Mouse (Mus musculus) heart, embryonic 14.5 days (tissue): ENCODE data around the gene Cyp2f2. TPM values are rescaled to one million over a fixed set of nuclear protein-coding genes. Genes with fewer than 3 reads are reported as not detected.

Experiments
- ATAC-seq: fragments of 200-750 bp; cut with Nextera tagmentation; 2 replicates; pipeline ENCODE4 v1.8.0; 2017; ENCODE audit warnings: low read depth, moderate TSS enrichment; ENCODE audit not compliant: insufficient number of reproducible peaks, insufficient read depth, low FRiP score
- H3K27ac ChIP-seq, 2 experiments: fragments of 200-500 bp in 1 of 2; fragments of 300-500 bp in 1 of 2; sonication (generic) in 1 of 2; replicated peaks in 1 of 2; 2 replicates each; pipeline ENCODE4 v1.5.1; 2012 to 2014; ENCODE audit warnings: low read depth in 2 of 2, low read length in 2 of 2, control low read depth in 1 of 2, mild to moderate bottlenecking in 1 of 2, mixed read lengths in 1 of 2; ENCODE audit not compliant: control insufficient read depth in 1 of 2, insufficient read depth in 1 of 2
- H3K27me3 ChIP-seq: fragments of 300-500 bp; sonication (generic); 2 replicates; pipeline ENCODE4 v1.6.1; 2014; ENCODE audit warnings: mild to moderate bottlenecking, low read length, control low read depth; ENCODE audit not compliant: control insufficient read depth, insufficient read depth
- H3K36me3 ChIP-seq: fragments of 300-500 bp; sonication (generic); 2 replicates; pipeline ENCODE4 v1.6.1; 2014; ENCODE audit warnings: mild to moderate bottlenecking, control low read depth, low read length, mixed read lengths; ENCODE audit not compliant: control insufficient read depth, insufficient read depth
- H3K4me1 ChIP-seq, 2 experiments: fragments of 200-500 bp in 1 of 2; fragments of 300-500 bp in 1 of 2; sonication (generic) in 1 of 2; 2 replicates each; pipeline ENCODE4 v1.6.1; 2012 to 2014; ENCODE audit warnings: low read length in 2 of 2, control low read depth in 1 of 2, mixed read lengths in 1 of 2; ENCODE audit not compliant: control insufficient read depth in 2 of 2, insufficient read depth in 2 of 2
- H3K4me2 ChIP-seq: fragments of 300-500 bp; sonication (generic); 2 replicates; pipeline ENCODE4 v1.6.1; 2014; ENCODE audit warnings: mild to moderate bottlenecking, low read length
- H3K4me3 ChIP-seq, 2 experiments: fragments of 200-500 bp in 1 of 2; fragments of 300-500 bp in 1 of 2; sonication (generic) in 1 of 2; 2 replicates each; pipeline ENCODE4 v1.5.1; 2012 to 2014; ENCODE audit warnings: low read length in 2 of 2, mild to moderate bottlenecking in 2 of 2, control low read depth in 1 of 2, low read depth in 1 of 2, moderate library complexity in 1 of 2; ENCODE audit not compliant: control insufficient read depth in 1 of 2, insufficient read depth in 1 of 2
- H3K9ac ChIP-seq: fragments of 300-500 bp; sonication (generic); 2 replicates; pipeline ENCODE4 v1.6.1; 2014; ENCODE audit warnings: mild to moderate bottlenecking, low read length
- H3K9me3 ChIP-seq: fragments of 300-500 bp; sonication (generic); 2 replicates; pipeline ENCODE4 v1.6.1; 2016; ENCODE audit warnings: low read length, control low read depth; ENCODE audit not compliant: control insufficient read depth
- WGBS: fragments of 180-500 bp; shearing (Covaris S2); extraction: QIAGEN DNeasy Blood & Tissue Kit; methylation state at CpG from one replicate; pipeline ENCODE4 v1.1.7; 2014; 5-methylcytosine and 5-hydroxymethylcytosine counted together
- polyA plus RNA-seq: library from polyadenylated mRNA; unstranded; fragments of >200 nt; fragmentation: Nextera tagmentation; extraction: Ambion mirVana; gene quantifications from 2 replicates; pipeline ENCODE4 v1.2.1, GENCODE M21; 2014

Cyp2f2 gene
- 3.3 TPM in 1 of 2 replicates, not detected in the other for polyA plus RNA-seq

DNA sequence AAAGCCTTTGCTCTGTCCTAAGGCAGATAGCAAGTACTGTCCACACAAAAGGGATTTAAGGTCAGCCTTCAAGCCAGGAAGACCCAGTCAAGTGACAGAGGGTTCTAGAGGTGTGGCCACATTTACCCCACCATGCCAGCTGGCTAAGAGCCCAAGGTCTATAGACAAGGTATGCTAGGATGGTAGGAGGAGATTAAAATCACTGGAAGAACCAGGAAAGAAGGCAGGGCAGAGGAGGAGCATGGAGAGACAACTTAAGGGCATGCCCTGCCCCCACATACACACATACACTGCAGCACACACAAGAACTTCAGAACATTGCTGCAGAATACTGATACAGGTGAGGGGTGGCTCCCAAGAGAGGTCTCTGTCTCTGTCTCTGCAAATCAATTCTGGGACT lies at the start of gene Cyp2f2:
TSS of gene Cyp2f2 (plus strand) at position 234 of the 400 bp plus-strand sequence.
- ATAC-seq: no peak
- Histone ChIP-seq H3K4me3 (no peak within 1 kb of the TSS), H3K36me3 (no peaks in the 10 kb centered on the region), H3K9me3 (no peaks in the 10 kb centered on the region), H3K27me3 (no peaks in the 10 kb centered on the region), H3K4me1 (no peaks in the 10 kb centered on the region), H3K27ac (no peak within 1 kb of the TSS), H3K9ac (no peak within 1 kb of the TSS), H3K4me2 (no peak within 1 kb of the TSS)

GRCm38 (mm10) chr7:27078641-27079040 lies 41.1 kb upstream of the Cyp2f2 start:
- Histone ChIP-seq H3K27ac (no peak overlapping the region), H3K9ac (no peak overlapping the region), H3K36me3 (no peaks in the 10 kb centered on the region), H3K4me1 (no peaks in the 10 kb centered on the region), H3K27me3 (no peaks in the 10 kb centered on the region), H3K9me3 (no peaks in the 10 kb centered on the region), H3K4me2 (no peak overlapping the region), H3K4me3 (no peak overlapping the region)
- no peak for ATAC-seq
- WGBS: 67% methylated on average over 1 of the region's 1 CpGs

- ATAC-seq: no peak
- H3K4me3 ChIP-seq: no peak overlapping the region
- H3K36me3 ChIP-seq: no peaks in the 10 kb centered on the region
- H3K4me1 ChIP-seq: no peaks in the 10 kb centered on the region
- no peaks in the 10 kb centered on the region for H3K9me3 ChIP-seq
- H3K27me3 ChIP-seq: no peaks in the 10 kb centered on the region
- WGBS: 54% methylated on average over 2 of the region's 2 CpGs
- H3K4me2 ChIP-seq: no peak overlapping the region
- no peak overlapping the region for H3K27ac ChIP-seq
- H3K9ac ChIP-seq: no peak overlapping the region
Measured at GRCm38 (mm10) chr7:27081625-27082024, 38.1 kb upstream of the Cyp2f2 start.

- H3K4me1 ChIP-seq: no peaks in the 10 kb centered on the region
Measured at GRCm38 (mm10) chr7:27091039-27091438, 28.7 kb upstream of the Cyp2f2 start.

DNA sequence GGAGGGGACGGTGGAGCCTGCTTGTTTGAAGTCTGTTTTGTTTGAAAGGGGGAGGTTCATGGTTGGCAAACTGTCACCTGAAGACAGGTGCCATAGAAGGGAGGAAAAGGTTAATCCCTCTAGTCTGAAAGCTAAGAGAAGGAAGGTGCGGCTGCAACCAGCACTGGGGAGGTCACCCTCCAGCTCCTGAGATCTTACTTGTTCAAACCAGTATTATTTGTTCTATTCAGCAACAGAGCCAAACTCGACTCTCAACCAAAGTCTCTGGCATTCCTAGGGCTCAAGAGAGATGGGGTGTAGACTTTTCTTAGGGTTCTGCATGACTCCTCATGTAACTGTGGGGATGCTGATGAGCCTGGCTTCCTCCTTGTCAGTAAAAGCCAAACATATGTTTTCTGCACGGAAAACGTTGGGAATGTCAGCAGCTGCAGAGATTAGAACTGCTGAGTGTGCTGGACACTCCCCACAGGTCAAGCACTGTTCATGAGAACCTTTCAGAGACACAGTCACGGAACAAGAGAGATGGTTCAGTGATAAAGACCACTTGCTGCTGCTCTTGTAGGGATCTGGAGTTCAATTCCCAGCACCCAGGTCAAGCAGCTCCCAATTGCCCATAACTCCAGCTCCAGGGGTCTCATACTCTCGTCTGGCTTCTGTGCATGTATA lies 27.5 kb upstream of the Cyp2f2 start:
- no peak overlapping the region for H3K9ac ChIP-seq
- H3K36me3 ChIP-seq: no peaks in the 10 kb centered on the region
- H3K27ac ChIP-seq: no peak overlapping the region
- no peaks in the 10 kb centered on the region for H3K4me1 ChIP-seq
- no peak overlapping the region for H3K4me3 ChIP-seq
- no peak for ATAC-seq
- 47% methylated on average over 7 of the region's 7 CpGs for WGBS
- no peak overlapping the region for H3K4me2 ChIP-seq
- H3K27me3 ChIP-seq: no peaks in the 10 kb centered on the region
- H3K9me3 ChIP-seq: no peaks in the 10 kb centered on the region

More at GRCm38 (mm10) chr7:27091039-27091438, 28.7 kb upstream of the Cyp2f2 start:
- Histone ChIP-seq H3K4me3 (no peak overlapping the region), H3K27ac (no peak overlapping the region), H3K9me3 (no peaks in the 10 kb centered on the region), H3K9ac (no peak overlapping the region), H3K4me2 (no peak overlapping the region), H3K36me3 (no peaks in the 10 kb centered on the region), H3K27me3 (no peaks in the 10 kb centered on the region)
- WGBS: 65% methylated on average over 4 of the region's 4 CpGs
- no peak for ATAC-seq

DNA sequence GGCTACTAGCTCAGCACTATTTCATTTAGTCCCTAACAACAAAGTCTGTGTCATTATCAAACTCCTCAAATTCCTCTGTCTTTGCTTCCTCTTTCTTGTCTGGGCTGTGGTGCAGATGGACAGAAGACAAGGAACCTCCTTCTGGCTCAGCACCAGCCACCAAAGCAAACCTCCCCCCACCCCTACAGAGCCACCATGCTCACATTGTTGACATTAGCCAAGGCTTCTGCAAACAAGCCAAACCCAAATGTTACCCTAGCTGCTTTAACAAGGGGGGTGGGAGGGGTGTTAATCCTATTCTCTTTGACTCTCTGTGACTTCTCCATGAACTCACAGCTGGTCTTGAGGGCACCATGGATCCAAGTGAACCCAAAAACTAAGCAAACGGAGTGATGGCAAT lies 26.8 kb upstream of the Cyp2f2 start:
- ATAC-seq: no peak
- 21% methylated on average over 1 of the region's 1 CpGs for WGBS
- H3K27ac ChIP-seq: no peak overlapping the region
- H3K27me3 ChIP-seq: no peaks in the 10 kb centered on the region
- no peak overlapping the region for H3K9ac ChIP-seq
- no peaks in the 10 kb centered on the region for H3K9me3 ChIP-seq
- no peak overlapping the region for H3K4me2 ChIP-seq
- H3K36me3 ChIP-seq: no peaks in the 10 kb centered on the region
- no peaks in the 10 kb centered on the region for H3K4me1 ChIP-seq
- H3K4me3 ChIP-seq: no peak overlapping the region

- WGBS: 61% methylated on average over 5 of the region's 5 CpGs
- H3K27me3 ChIP-seq: no peaks in the 10 kb centered on the region
- ATAC-seq: no peak
Measured at GRCm38 (mm10) chr7:27104882-27105281, 14.8 kb upstream of the Cyp2f2 start.

GRCm38 (mm10) chr7:27110327-27110726 lies 9.4 kb upstream of the Cyp2f2 start:
- Histone ChIP-seq H3K27me3 (no peaks in the 10 kb centered on the region), H3K4me3 (no peak overlapping the region), H3K9me3 (peaks cover 3% of the 10 kb centered on the region; the same call in 1 of the 2 replicates), H3K4me1 (no peaks in the 10 kb centered on the region), H3K36me3 (no peaks in the 10 kb centered on the region), H3K9ac (no peak overlapping the region), H3K4me2 (no peak overlapping the region), H3K27ac (no peak overlapping the region)
- no peak for ATAC-seq

More at GRCm38 (mm10) chr7:27104882-27105281, 14.8 kb upstream of the Cyp2f2 start:
- no peak overlapping the region for H3K4me3 ChIP-seq
- H3K9me3 ChIP-seq: peaks cover 3% of the 10 kb centered on the region; the same call in 1 of the 2 replicates
- H3K4me2 ChIP-seq: no peak overlapping the region
- H3K36me3 ChIP-seq: no peaks in the 10 kb centered on the region
- no peak overlapping the region for H3K27ac ChIP-seq
- no peaks in the 10 kb centered on the region for H3K4me1 ChIP-seq
- no peak overlapping the region for H3K9ac ChIP-seq
